Mouse (Mus musculus): ENCODE data around the gene Slit3.

Gene Slit3

DNA sequence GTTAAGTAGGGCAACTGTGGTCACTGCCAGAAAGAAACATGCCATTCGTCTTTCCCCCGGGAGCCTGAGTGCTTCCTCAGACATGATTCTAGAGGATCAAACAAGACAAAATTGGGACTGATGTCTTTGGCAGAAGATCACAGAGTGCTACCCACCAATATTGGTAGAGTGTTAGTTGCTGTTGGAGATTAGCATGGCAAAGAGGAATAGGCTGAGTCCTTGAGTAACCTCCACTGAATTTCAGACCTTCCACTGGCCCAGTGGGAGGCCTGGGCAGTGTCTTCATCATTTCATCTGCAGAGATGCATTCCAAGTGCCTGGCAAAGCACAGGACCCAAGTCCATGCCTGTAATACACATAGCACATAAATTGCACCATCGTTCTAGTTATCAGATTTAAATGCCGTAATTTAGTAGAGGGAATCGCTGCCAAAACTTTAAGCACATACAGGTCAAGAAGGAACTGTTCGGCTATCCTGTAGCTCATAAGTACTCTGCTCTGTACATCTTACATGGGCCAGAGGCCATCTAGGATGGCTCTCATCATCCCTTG, 77.6 kb downstream of the Slit3 start:
- no peak for DNase-seq (ENCODE audit: low spot score in 2 of 2)

DNA sequence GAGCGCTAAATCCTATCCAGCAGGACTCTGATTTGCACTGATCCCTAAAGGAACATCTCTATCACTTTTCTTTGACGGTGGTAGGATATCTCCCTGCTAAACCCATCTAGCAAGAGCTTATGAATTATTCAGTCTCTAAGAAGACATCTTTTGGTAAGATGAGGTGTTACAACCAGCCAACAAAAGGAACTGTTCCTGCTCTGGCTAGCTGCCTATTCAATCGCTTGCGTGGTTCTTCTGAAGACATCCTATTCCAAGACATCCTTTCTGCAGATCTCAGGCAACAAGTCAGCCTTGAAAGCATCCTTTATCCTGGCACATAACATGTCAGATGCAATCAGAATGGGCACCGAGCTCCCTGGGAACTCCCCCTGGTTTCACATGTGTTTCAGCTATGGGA, 81.3 kb downstream of the Slit3 start:
- no peak for DNase-seq (ENCODE audit: low spot score in 2 of 2)

- DNase-seq (ENCODE audit: low spot score in 2 of 2) = no peak
These were observed 82.6 kb downstream of the Slit3 start for GRCm38 (mm10) chr11:35203673-35204072.

- DNase-seq (ENCODE audit: low spot score in 2 of 2) = no peak
These were observed 83.1 kb downstream of the Slit3 start for GRCm38 (mm10) chr11:35204084-35204483.

DNA sequence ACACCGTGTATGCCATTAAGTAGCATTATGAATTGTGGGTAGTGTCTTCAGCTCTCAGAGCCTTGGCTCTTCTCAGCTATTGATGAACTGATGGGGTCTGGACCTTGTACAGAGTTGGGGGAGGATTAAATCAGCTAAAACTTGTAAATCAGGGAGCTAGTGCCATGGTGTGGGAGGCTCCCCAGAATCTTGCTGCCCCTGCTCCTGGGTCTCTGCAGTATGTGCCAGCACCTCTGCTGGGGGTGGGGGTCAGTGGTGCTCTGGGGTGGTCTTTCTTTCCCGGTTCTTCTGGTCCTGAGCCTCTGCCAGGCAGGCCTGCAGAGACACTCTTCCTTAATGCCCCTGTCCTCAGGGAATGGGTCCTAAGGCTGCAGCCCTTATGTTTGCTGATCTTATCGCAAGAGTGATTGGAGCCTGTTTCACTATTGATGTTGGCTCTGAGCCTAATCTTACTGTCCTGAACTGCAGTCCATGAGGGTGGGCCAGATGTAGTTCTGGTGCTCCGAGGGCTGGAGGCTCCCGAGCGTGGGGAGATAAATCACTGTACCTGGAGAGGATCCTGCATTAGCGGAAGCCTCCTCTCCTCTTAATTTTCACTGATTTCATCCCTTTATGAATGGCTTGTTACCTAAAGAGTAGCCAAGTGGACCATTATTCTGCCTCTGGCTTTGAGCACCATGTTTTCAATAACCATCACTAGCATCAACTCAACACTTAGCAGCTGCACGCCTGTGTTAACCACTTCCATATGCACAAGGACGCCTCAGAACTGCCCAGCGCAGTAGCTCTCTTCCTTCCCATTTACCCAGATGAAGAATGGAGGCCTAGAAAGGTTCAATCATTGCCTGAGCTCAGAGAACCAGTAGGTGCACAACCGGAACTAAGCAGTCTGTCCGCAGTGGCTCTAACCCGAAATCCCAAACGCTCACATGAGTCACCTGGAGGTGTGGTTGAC, 90.0 kb downstream of the Slit3 start:
- no peak for DNase-seq (ENCODE audit: low spot score in 2 of 2)

GRCm38 (mm10) chr11:35224025-35224424, 103.0 kb downstream of the Slit3 start:
- DNase-seq (ENCODE audit: low spot score in 2 of 2) = no peak

DNA sequence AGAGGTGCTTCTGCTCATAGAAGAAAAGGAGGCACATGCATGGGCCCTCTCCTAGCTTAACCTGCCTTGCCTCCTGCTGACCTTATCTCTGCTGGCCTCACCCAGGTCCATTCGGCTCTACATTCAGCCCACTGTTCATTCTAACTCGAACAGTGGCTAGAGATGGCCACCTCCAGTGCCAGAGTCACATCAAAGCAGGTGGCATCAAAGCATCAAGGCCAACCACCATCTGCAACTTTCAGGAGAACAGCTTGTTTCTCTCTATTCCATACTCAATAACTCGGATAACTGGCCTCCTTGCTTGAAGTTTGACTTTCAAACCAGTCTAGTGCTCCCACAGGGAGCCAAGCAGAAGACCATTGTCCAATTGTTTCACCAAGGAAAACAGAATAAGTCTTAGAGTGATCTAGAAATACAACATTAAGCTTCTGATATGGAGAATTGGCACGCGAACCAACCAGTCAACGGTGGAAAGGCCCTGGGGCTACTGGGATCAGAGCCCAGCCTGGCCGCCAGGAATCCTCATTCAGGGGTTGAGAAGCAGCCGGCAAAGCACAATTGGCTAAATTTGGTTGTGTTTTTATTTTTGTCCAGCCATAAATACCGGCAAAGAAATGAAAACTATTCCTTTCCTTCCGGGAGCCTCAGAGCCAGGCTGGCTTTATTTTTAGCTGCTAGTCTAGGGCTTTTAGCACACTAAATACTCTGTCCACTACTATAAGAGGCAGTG, 110.5 kb downstream of the Slit3 start:
- no peak for DNase-seq (ENCODE audit: low spot score in 2 of 2)

DNA sequence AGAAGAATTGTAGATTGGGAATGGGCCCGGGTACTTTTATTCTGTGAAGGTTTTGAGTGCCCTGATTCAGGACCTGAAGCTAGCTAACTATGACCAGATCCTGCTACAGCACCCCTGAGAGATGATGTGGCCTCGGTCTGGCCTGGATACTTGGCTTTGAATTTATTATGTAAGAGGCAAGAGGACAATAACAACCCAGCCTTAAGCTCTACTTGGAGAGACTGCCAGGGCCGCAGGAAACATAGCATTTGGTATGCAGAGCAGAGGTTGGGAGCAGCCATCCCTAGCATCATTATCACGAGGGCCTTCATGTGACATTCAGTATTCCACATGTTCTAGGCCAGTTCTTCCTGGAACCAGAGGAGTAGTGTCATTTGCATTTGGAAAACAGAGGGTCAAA, 111.3 kb downstream of the Slit3 start:
- no peak for DNase-seq (ENCODE audit: low spot score in 2 of 2)

GRCm38 (mm10) chr11:35241379-35241778, 120.4 kb downstream of the Slit3 start:
- DNase-seq (ENCODE audit: low spot score in 2 of 2) = peak; percentile 37 to 40

DNA sequence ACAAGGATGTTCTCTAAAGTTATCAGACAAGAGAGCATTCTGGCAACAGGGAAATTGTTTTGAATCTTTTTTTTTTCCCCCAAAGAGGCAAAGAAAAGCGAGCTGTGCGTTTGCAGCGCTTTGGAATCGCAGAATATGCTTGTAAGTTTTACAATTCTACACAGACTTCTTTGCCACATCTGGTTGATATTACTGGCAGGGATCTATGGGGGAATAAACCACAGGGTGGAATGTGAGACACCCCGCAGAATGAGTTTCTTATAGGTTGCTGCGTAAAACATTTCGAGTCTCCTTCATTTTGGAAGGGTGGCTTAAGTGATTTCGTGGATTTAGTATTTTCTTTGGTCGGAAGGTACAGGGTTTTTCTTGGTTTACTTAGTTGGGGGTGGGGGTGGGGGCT, 122.6 kb downstream of the Slit3 start:
- no peak for DNase-seq (ENCODE audit: low spot score in 2 of 2)

- DNase-seq (ENCODE audit: low spot score in 2 of 2) = peak; percentile 46 to 54
These were observed 123.5 kb downstream of the Slit3 start for GRCm38 (mm10) chr11:35244526-35244925.

DNA sequence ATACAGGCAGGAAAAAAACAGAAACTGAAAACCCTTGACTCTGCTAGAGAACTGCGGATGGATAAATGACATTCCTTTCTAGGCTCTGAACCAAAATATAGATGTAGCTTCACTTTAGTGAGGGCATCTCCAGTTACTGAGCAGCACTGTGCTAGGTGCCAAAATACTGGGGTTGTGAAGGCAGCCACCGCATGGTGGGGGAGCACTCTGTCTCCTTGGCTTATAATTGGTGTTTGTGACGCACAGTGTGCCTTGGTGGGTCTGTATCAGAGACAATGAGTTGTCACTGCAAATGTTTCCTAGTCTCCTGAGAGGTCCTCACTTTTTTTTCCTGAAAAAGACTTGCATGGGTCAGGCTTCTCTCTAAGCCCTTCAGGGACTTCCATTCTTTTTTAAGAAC, 125.6 kb downstream of the Slit3 start:
- DNase-seq (ENCODE audit: low spot score in 2 of 2) = no peak

- DNase-seq (ENCODE audit: low spot score in 2 of 2) = no peak
These were observed 127.1 kb downstream of the Slit3 start for GRCm38 (mm10) chr11:35248088-35248487.

GRCm38 (mm10) chr11:35250871-35251418, 129.9 kb downstream of the Slit3 start:
- no peak for DNase-seq (ENCODE audit: low spot score in 2 of 2)

- no peak for DNase-seq (ENCODE audit: low spot score in 2 of 2)
These were observed 130.9 kb downstream of the Slit3 start for GRCm38 (mm10) chr11:35251910-35252309.

- DNase-seq (ENCODE audit: low spot score in 2 of 2) = no peak
These were observed 136.3 kb downstream of the Slit3 start for GRCm38 (mm10) chr11:35257351-35257750.

- peak; percentile 62 to 74 for DNase-seq (ENCODE audit: low spot score in 2 of 2)
These were observed 140.6 kb downstream of the Slit3 start for GRCm38 (mm10) chr11:35261562-35262087.

DNA sequence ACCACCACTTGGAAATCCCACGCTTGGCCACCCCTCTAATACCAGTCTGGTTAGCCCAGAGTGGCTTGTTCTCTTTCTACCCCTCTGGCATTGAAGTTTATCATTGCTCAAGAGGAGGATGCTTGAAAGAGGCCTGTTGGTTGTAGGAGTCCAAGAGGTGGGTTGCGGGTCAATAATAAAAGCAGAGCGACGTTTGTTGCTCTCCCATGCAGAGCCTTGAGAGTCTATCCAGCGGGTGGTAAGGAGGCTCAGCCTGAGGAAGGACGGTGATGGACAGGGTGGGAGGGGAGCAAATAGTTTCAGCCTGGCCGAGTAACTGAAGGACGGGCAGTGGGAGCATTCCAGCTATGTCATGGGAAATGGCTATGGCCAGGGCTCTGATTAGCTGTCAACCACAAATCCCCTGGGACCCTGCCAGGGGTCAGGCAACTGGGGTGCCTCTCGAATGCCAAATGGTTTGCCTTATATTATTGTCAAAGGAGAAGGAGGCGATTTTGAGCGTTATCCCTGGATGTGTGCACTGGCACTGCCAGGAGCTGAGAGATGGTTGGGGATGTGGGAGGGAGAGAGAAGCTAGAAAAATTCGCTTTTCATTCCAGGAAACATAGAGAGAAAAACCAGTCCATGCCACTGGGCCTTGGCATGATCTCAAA, 141.4 kb downstream of the Slit3 start:
- no peak for DNase-seq (ENCODE audit: low spot score in 2 of 2)

DNA sequence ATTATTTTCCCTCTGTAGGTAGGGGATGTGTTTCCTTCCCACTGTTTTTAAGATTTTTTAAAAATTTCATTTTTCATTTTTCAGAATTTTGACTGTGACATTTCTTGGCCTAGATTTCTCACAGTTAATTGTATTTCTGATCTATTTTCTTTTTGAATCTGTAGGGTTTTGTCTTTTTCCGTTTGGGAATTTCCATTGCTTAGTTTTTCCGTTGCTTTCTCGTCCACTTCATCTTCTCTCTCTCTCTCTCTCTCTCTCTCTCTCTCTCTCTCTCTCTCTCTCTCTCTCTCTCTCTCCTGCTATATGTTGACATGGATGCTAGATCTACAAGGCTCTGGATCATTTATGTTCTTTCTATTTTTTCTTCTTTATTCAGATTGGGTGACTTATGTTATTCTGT, 143.7 kb downstream of the Slit3 start:
- no peak for DNase-seq (ENCODE audit: low spot score in 2 of 2)

GRCm38 (mm10) chr11:35270396-35270795, 149.4 kb downstream of the Slit3 start:
- no peak for DNase-seq (ENCODE audit: low spot score in 2 of 2)

DNA sequence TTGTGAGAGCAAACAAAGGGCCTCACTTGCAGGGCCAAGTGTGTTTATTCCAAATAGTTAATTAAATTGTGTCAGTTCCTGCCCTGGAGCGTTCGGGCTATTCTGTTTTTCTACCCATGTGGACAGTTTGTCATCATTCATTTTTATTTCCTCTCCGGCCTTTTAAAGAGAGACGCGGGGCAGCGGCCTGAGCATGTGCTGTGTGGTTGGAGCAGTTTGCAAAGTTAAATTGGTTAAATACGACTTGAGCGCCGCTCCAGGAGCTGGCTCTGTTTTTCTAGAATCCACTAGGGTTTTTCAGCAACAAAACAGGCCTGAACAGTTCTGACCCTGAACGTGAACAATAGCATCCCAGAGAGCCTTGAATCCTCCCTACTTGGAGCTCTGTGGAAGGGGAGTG, 152.4 kb downstream of the Slit3 start:
- DNase-seq (ENCODE audit: low spot score in 2 of 2) = no peak

DNA sequence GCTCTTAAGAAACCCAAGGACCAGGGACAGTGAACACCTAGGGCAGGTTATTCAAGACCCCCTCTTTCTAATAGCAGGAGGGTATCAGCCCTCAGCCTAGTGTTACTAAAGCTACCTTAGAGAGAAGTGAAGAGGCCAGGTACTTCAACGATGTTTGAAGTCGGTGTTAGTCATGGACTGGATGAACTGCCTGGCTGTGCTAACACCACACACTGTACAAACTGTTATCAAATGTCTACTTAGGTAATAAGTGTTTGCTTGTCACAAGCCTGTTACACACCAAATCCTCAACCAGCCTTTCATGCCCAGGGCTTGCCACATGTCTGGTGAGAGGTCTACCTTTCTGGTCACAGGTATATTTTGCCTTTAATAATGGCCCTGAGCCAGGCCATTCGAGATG, 153.0 kb downstream of the Slit3 start:
- DNase-seq (ENCODE audit: low spot score in 2 of 2) = no peak
